Mouse (Mus musculus): ENCODE results near the gene Gm14327. TPM values are rescaled to one million over a fixed set of nuclear protein-coding genes. Genes with fewer than 3 reads are reported as not detected.

Gene Gm14327
- polyA plus RNA-seq (2015; fragmentation: Nextera tagmentation; extraction: Ambion mirVana) = 2.6 and 3.2 TPM in 2 replicates

GRCm38 (mm10) chr2:177897046-177897578 is at the start of gene Gm14327:
TSS of gene Gm14327 (plus strand) at chr2:177897096.

DNA sequence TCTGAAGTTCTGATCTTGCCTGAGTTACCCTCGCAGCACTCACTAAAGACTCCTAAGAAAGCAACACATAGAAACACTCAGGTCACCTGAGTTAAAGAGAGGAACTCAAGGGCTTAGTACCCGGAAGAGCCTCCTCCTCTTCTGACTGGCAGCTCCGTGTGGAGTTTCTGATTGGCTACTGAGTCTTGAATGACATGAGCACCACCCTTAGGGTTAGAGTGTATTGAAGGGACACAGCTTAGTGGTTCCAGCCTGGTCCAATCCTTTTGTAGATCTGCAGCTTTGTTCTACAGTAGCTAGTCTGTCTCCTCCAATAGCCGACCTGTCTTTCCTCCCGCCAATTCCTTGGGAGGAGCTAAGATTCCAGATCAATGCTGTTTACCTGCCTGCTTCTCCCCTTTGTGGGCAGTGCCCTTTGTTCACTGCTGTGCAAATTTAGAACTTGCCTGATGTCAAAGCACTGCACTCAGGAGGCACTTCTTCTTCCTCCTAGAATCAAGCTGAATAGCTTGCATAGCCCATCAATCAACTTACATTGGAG is 28.7 kb downstream of the Gm14327 start, which contains the start of gene Zfp972:
Gene Zfp972 (minus strand): TSS at position 51 of the 541 bp plus-strand sequence.

Other genes with a start within 250 kb of the Gm14327 start
- gene Gm14322, start 137.8 kb upstream of the Gm14327 start, polyA plus RNA-seq (2015; fragmentation: Nextera tagmentation; extraction: Ambion mirVana) = 4.0 and 5.5 TPM in 2 replicates
- 48.6 and 55.8 TPM in 2 replicates for gene Gm14325, start 56.8 kb upstream of the Gm14327 start, polyA plus RNA-seq (2015; fragmentation: Nextera tagmentation; extraction: Ambion mirVana)
- not detected in 2 replicates for gene Zfp972, start 28.5 kb downstream of the Gm14327 start, polyA plus RNA-seq (2015; fragmentation: Nextera tagmentation; extraction: Ambion mirVana)
- 23.8 and 25.1 TPM in 2 replicates for gene Gm14326, start 60.2 kb downstream of the Gm14327 start, polyA plus RNA-seq (2015; fragmentation: Nextera tagmentation; extraction: Ambion mirVana)
- gene Zfp971, start 126.2 kb downstream of the Gm14327 start, polyA plus RNA-seq (2015; fragmentation: Nextera tagmentation; extraction: Ambion mirVana) = 14.7 and 16.6 TPM in 2 replicates
- 19.6 and 20.8 TPM in 2 replicates for gene Zfp931, start 181.4 kb downstream of the Gm14327 start, polyA plus RNA-seq (2015; fragmentation: Nextera tagmentation; extraction: Ambion mirVana)
- gene Phactr3, start 221.9 kb downstream of the Gm14327 start, polyA plus RNA-seq (2015; fragmentation: Nextera tagmentation; extraction: Ambion mirVana) = 63.2 and 69.6 TPM in 2 replicates

Data from neural tube, postnatal 0 days (tissue).